Mouse (Mus musculus): ENCODE data around the gene Rin2. TPM values are rescaled to one million over a fixed set of nuclear protein-coding genes. Genes with fewer than 3 reads are reported as not detected.

Gene Rin2
- polyA plus RNA-seq, 1 experiment from 2014 or later, result 16.8 TPM

GRCm38 (mm10) chr2:145670131-145670530 is 4.9 kb upstream of the Rin2 start:
- ATAC-seq (ENCODE audit: low FRiP score, low read depth), result no peak
- Histone ChIP-seq H3K9me3 (no peaks in the 10 kb centered on the region), H3K4me2 (replicated peaks) (no peak overlapping the region), H3K27ac (replicated peaks) (no peak overlapping the region), H3K27me3 (0 out of 2 replicates have a peak, but pooled peaks cover 4% of the 10 kb centered on the region), H3K9ac (replicated peaks) (no peak overlapping the region), H3K4me1 (peaks cover 12% of the 10 kb centered on the region), H3K4me3 (no peak overlapping the region), H3K36me3 (no peaks in the 10 kb centered on the region)
- WGBS, result 89% methylated on average over 4 of the region's 4 CpGs

- Histone ChIP-seq H3K4me1 (peaks cover 22% of the 10 kb centered on the region), H3K4me3 (peak overlapping the region; percentile 61), H3K27me3 (peaks cover 18% of the 10 kb centered on the region), H3K9ac (replicated peaks) (peak overlapping the region; percentile 59), H3K36me3 (no peaks in the 10 kb centered on the region), H3K27ac (replicated peaks) (peak overlapping the region; percentile 20; the same call in 1 of the 2 replicates), H3K9me3 (0 out of 2 replicates have a peak, but pooled peaks cover 3% of the 10 kb centered on the region), H3K4me2 (replicated peaks) (peak overlapping the region; percentile 77)
- WGBS, result 6% methylated on average over 23 of the region's 23 CpGs
- peak; percentile 59 for ATAC-seq (ENCODE audit: low FRiP score, low read depth)
These were observed 396 bp upstream of the Rin2 start for GRCm38 (mm10) chr2:145674496-145675141.

GRCm38 (mm10) chr2:145675756-145676543 is 935 bp downstream of the Rin2 start:
- Histone ChIP-seq H3K27me3 (peaks cover 18% of the 10 kb centered on the region), H3K27ac (replicated peaks) (0 out of 2 replicates have a peak overlapping the region, but pooled peaks have one; percentile 15), H3K4me3 (peak overlapping the region; percentile 61), H3K9ac (replicated peaks) (peak overlapping the region; percentile 59), H3K4me2 (replicated peaks) (peak overlapping the region; percentile 77), H3K36me3 (no peaks in the 10 kb centered on the region), H3K9me3 (0 out of 2 replicates have a peak, but pooled peaks cover 3% of the 10 kb centered on the region), H3K4me1 (peaks cover 22% of the 10 kb centered on the region)
- WGBS, result 10% methylated on average over 27 of the region's 27 CpGs
- peak; percentile 54 for ATAC-seq (ENCODE audit: low FRiP score, low read depth)

GRCm38 (mm10) chr2:145676544-145676925 is 1.5 kb downstream of the Rin2 start:
- Histone ChIP-seq H3K27ac (replicated peaks) (no peak overlapping the region), H3K9ac (replicated peaks) (no peak overlapping the region), H3K4me3 (no peak overlapping the region), H3K36me3 (no peaks in the 10 kb centered on the region), H3K9me3 (0 out of 2 replicates have a peak, but pooled peaks cover 3% of the 10 kb centered on the region), H3K4me2 (replicated peaks) (peak overlapping the region; percentile 77), H3K27me3 (peaks cover 18% of the 10 kb centered on the region), H3K4me1 (peaks cover 22% of the 10 kb centered on the region)
- WGBS, result 67% methylated on average over 3 of the region's 3 CpGs
- ATAC-seq (ENCODE audit: low FRiP score, low read depth), result no peak

GRCm38 (mm10) chr2:145676936-145677335 is 1.9 kb downstream of the Rin2 start:
- peaks cover 22% of the 10 kb centered on the region for H3K4me1 ChIP-seq
- H3K4me2 ChIP-seq (replicated peaks), result no peak overlapping the region
- no peak overlapping the region for H3K9ac ChIP-seq (replicated peaks)
- 82% methylated on average over 2 of the region's 2 CpGs for WGBS
- no peak overlapping the region for H3K27ac ChIP-seq (replicated peaks)
- no peaks in the 10 kb centered on the region for H3K36me3 ChIP-seq
- ATAC-seq (ENCODE audit: low FRiP score, low read depth), result no peak
- H3K9me3 ChIP-seq, result 0 out of 2 replicates have a peak, but pooled peaks cover 3% of the 10 kb centered on the region
- no peak overlapping the region for H3K4me3 ChIP-seq
- H3K27me3 ChIP-seq, result peaks cover 18% of the 10 kb centered on the region

GRCm38 (mm10) chr2:145680141-145680540 is 5.1 kb downstream of the Rin2 start:
- 89% methylated on average over 2 of the region's 2 CpGs for WGBS
- Histone ChIP-seq H3K36me3 (no peaks in the 10 kb centered on the region), H3K27me3 (peaks cover 14% of the 10 kb centered on the region), H3K27ac (replicated peaks) (no peak overlapping the region), H3K4me2 (replicated peaks) (no peak overlapping the region), H3K4me1 (peaks cover 10% of the 10 kb centered on the region; the same call in 1 of the 2 replicates), H3K9ac (replicated peaks) (no peak overlapping the region), H3K9me3 (0 out of 2 replicates have a peak, but pooled peaks cover 3% of the 10 kb centered on the region), H3K4me3 (no peak overlapping the region)
- ATAC-seq (ENCODE audit: low FRiP score, low read depth), result no peak

GRCm38 (mm10) chr2:145680762-145681161 is 5.7 kb downstream of the Rin2 start:
- no peak for ATAC-seq (ENCODE audit: low FRiP score, low read depth)
- Histone ChIP-seq H3K4me1 (peaks cover 9% of the 10 kb centered on the region; the same call in 1 of the 2 replicates), H3K27me3 (peaks cover 13% of the 10 kb centered on the region), H3K4me3 (no peak overlapping the region), H3K27ac (replicated peaks) (no peak overlapping the region), H3K9me3 (0 out of 2 replicates have a peak, but pooled peaks cover 3% of the 10 kb centered on the region), H3K36me3 (no peaks in the 10 kb centered on the region), H3K4me2 (replicated peaks) (no peak overlapping the region), H3K9ac (replicated peaks) (no peak overlapping the region)
- WGBS, result 86% methylated on average over 9 of the region's 9 CpGs

GRCm38 (mm10) chr2:145681626-145682025 is 6.6 kb downstream of the Rin2 start:
- H3K27me3 ChIP-seq, result peaks cover 4% of the 10 kb centered on the region; the same call in 1 of the 2 replicates
- H3K9me3 ChIP-seq, result 0 out of 2 replicates have a peak, but pooled peaks cover 3% of the 10 kb centered on the region
- ATAC-seq (ENCODE audit: low FRiP score, low read depth), result no peak
- H3K36me3 ChIP-seq, result no peaks in the 10 kb centered on the region
- H3K4me1 ChIP-seq, result 0 out of 2 replicates have a peak, but pooled peaks cover 4% of the 10 kb centered on the region
- no peak overlapping the region for H3K27ac ChIP-seq (replicated peaks)
- H3K4me3 ChIP-seq, result no peak overlapping the region
- WGBS, result 84% methylated on average over 4 of the region's 4 CpGs
- H3K9ac ChIP-seq (replicated peaks), result no peak overlapping the region
- H3K4me2 ChIP-seq (replicated peaks), result no peak overlapping the region

- no peak overlapping the region for H3K4me3 ChIP-seq
- H3K9me3 ChIP-seq, result no peaks in the 10 kb centered on the region
- 65% methylated on average over 3 of the region's 3 CpGs for WGBS
- no peak overlapping the region for H3K4me2 ChIP-seq (replicated peaks)
- no peak overlapping the region for H3K27ac ChIP-seq (replicated peaks)
- 0 out of 2 replicates have a peak, but pooled peaks cover 4% of the 10 kb centered on the region for H3K4me1 ChIP-seq
- H3K9ac ChIP-seq (replicated peaks), result no peak overlapping the region
- no peak for ATAC-seq (ENCODE audit: low FRiP score, low read depth)
- no peaks in the 10 kb centered on the region for H3K36me3 ChIP-seq
- H3K27me3 ChIP-seq, result no peaks in the 10 kb centered on the region
These were observed 7.9 kb downstream of the Rin2 start for GRCm38 (mm10) chr2:145682924-145683323.

- Histone ChIP-seq H3K9ac (replicated peaks) (no peak overlapping the region), H3K4me1 (0 out of 2 replicates have a peak, but pooled peaks cover 3% of the 10 kb centered on the region), H3K36me3 (no peaks in the 10 kb centered on the region), H3K4me3 (no peak overlapping the region), H3K4me2 (replicated peaks) (no peak overlapping the region), H3K9me3 (no peaks in the 10 kb centered on the region), H3K27me3 (no peaks in the 10 kb centered on the region), H3K27ac (replicated peaks) (no peak overlapping the region)
- WGBS, result 92% methylated on average over 3 of the region's 3 CpGs
- no peak for ATAC-seq (ENCODE audit: low FRiP score, low read depth)
These were observed 8.5 kb downstream of the Rin2 start for GRCm38 (mm10) chr2:145683536-145683935.

- 88% methylated on average over 1 of the region's 1 CpGs for WGBS
- H3K4me3 ChIP-seq, result no peak overlapping the region
- H3K27ac ChIP-seq (replicated peaks), result no peak overlapping the region
- H3K9me3 ChIP-seq, result no peaks in the 10 kb centered on the region
- H3K36me3 ChIP-seq, result no peaks in the 10 kb centered on the region
- ATAC-seq (ENCODE audit: low FRiP score, low read depth), result no peak
- H3K9ac ChIP-seq (replicated peaks), result no peak overlapping the region
- H3K27me3 ChIP-seq, result no peaks in the 10 kb centered on the region
- no peak overlapping the region for H3K4me2 ChIP-seq (replicated peaks)
- H3K4me1 ChIP-seq, result no peaks in the 10 kb centered on the region
These were observed 9.1 kb downstream of the Rin2 start for GRCm38 (mm10) chr2:145684151-145684550.

GRCm38 (mm10) chr2:145684891-145685290 is 9.9 kb downstream of the Rin2 start:
- no peaks in the 10 kb centered on the region for H3K4me1 ChIP-seq
- WGBS, result 89% methylated on average over 8 of the region's 8 CpGs
- no peak overlapping the region for H3K4me3 ChIP-seq
- H3K27me3 ChIP-seq, result no peaks in the 10 kb centered on the region
- no peak for ATAC-seq (ENCODE audit: low FRiP score, low read depth)
- no peaks in the 10 kb centered on the region for H3K9me3 ChIP-seq
- H3K9ac ChIP-seq (replicated peaks), result no peak overlapping the region
- H3K36me3 ChIP-seq, result no peaks in the 10 kb centered on the region
- no peak overlapping the region for H3K27ac ChIP-seq (replicated peaks)
- H3K4me2 ChIP-seq (replicated peaks), result no peak overlapping the region
